Mouse (Mus musculus): ENCODE data around the gene Arrdc5. TPM values are rescaled to one million over a fixed set of nuclear protein-coding genes. Genes with fewer than 3 reads are reported as not detected.

Gene Arrdc5
- polyA plus RNA-seq, 1 experiment from 2014 or later = 0.21 TPM

GRCm38 (mm10) chr17:56332987-56333386, 32.9 kb upstream of the Arrdc5 start:
- H3K4me2 ChIP-seq (ENCODE audit: low read depth, low read length) = no peak overlapping the region
- peaks cover 48% of the 10 kb centered on the region for H3K4me1 ChIP-seq (ENCODE audit: control insufficient read depth, insufficient read depth, low read length)
- no peak overlapping the region for H3K9ac ChIP-seq (ENCODE audit: low read length)
- no peaks in the 10 kb centered on the region for H3K9me3 ChIP-seq (replicated peaks; ENCODE audit: control insufficient read depth, low read length)
- no peaks in the 10 kb centered on the region for H3K27me3 ChIP-seq (ENCODE audit: control insufficient read depth, insufficient read depth, low read length)
- H3K27ac ChIP-seq (ENCODE audit: low read length) = no peak overlapping the region
- ATAC-seq (replicated peaks; ENCODE audit: extremely low read depth, insufficient read depth, low FRiP score) = no peak
- H3K36me3 ChIP-seq (ENCODE audit: control insufficient read depth, insufficient read depth) = no peaks in the 10 kb centered on the region
- WGBS = 45% methylated on average over 8 of the region's 8 CpGs
- no peak overlapping the region for H3K4me3 ChIP-seq (ENCODE audit: low read length)

- Histone ChIP-seq H3K9me3 (replicated peaks; ENCODE audit: control insufficient read depth, low read length) (no peaks in the 10 kb centered on the region), H3K36me3 (ENCODE audit: control insufficient read depth, insufficient read depth) (no peaks in the 10 kb centered on the region), H3K4me2 (ENCODE audit: low read depth, low read length) (no peak overlapping the region), H3K9ac (ENCODE audit: low read length) (peak overlapping the region; percentile 35; the same call in 1 of the 2 replicates), H3K27ac (ENCODE audit: low read length) (no peak overlapping the region), H3K27me3 (ENCODE audit: control insufficient read depth, insufficient read depth, low read length) (no peaks in the 10 kb centered on the region), H3K4me3 (ENCODE audit: low read length) (no peak overlapping the region), H3K4me1 (ENCODE audit: control insufficient read depth, insufficient read depth, low read length) (peaks cover 47% of the 10 kb centered on the region)
- ATAC-seq (replicated peaks; ENCODE audit: extremely low read depth, insufficient read depth, low FRiP score) = no peak
Observed at GRCm38 (mm10) chr17:56331256-56331655, 31.2 kb upstream of the Arrdc5 start.

GRCm38 (mm10) chr17:56330345-56330744, 30.3 kb upstream of the Arrdc5 start:
- no peak overlapping the region for H3K9ac ChIP-seq (ENCODE audit: low read length)
- H3K4me1 ChIP-seq (ENCODE audit: control insufficient read depth, insufficient read depth, low read length) = peaks cover 47% of the 10 kb centered on the region
- no peak overlapping the region for H3K4me3 ChIP-seq (ENCODE audit: low read length)
- no peaks in the 10 kb centered on the region for H3K9me3 ChIP-seq (replicated peaks; ENCODE audit: control insufficient read depth, low read length)
- ATAC-seq (replicated peaks; ENCODE audit: extremely low read depth, insufficient read depth, low FRiP score) = no peak
- H3K4me2 ChIP-seq (ENCODE audit: low read depth, low read length) = no peak overlapping the region
- 73% methylated on average over 3 of the region's 3 CpGs for WGBS
- H3K27me3 ChIP-seq (ENCODE audit: control insufficient read depth, insufficient read depth, low read length) = no peaks in the 10 kb centered on the region
- H3K36me3 ChIP-seq (ENCODE audit: control insufficient read depth, insufficient read depth) = no peaks in the 10 kb centered on the region
- peak overlapping the region; percentile 7; the same call in 1 of the 2 replicates for H3K27ac ChIP-seq (ENCODE audit: low read length)

GRCm38 (mm10) chr17:56329267-56329666, 29.2 kb upstream of the Arrdc5 start:
- Histone ChIP-seq H3K4me2 (ENCODE audit: low read depth, low read length) (no peak overlapping the region), H3K9me3 (replicated peaks; ENCODE audit: control insufficient read depth, low read length) (no peaks in the 10 kb centered on the region), H3K4me3 (ENCODE audit: low read length) (no peak overlapping the region), H3K9ac (ENCODE audit: low read length) (no peak overlapping the region), H3K4me1 (ENCODE audit: control insufficient read depth, insufficient read depth, low read length) (peaks cover 49% of the 10 kb centered on the region), H3K36me3 (ENCODE audit: control insufficient read depth, insufficient read depth) (no peaks in the 10 kb centered on the region), H3K27ac (ENCODE audit: low read length) (no peak overlapping the region), H3K27me3 (ENCODE audit: control insufficient read depth, insufficient read depth, low read length) (no peaks in the 10 kb centered on the region)
- ATAC-seq (replicated peaks; ENCODE audit: extremely low read depth, insufficient read depth, low FRiP score) = no peak

GRCm38 (mm10) chr17:56326153-56327147, 26.4 kb upstream of the Arrdc5 start:
- WGBS = 2% methylated on average over 63 of the region's 67 CpGs
- Histone ChIP-seq H3K4me1 (ENCODE audit: control insufficient read depth, insufficient read depth, low read length) (peaks cover 44% of the 10 kb centered on the region), H3K4me2 (ENCODE audit: low read depth, low read length) (peak overlapping the region; percentile 96), H3K9ac (ENCODE audit: low read length) (peak overlapping the region; percentile 89), H3K27ac (ENCODE audit: low read length) (peak overlapping the region; percentile 93), H3K9me3 (replicated peaks; ENCODE audit: control insufficient read depth, low read length) (no peaks in the 10 kb centered on the region), H3K27me3 (ENCODE audit: control insufficient read depth, insufficient read depth, low read length) (no peaks in the 10 kb centered on the region), H3K36me3 (ENCODE audit: control insufficient read depth, insufficient read depth) (peaks cover 9% of the 10 kb centered on the region), H3K4me3 (ENCODE audit: low read length) (peak overlapping the region; percentile 79)
- peak; percentile 35 for ATAC-seq (replicated peaks; ENCODE audit: extremely low read depth, insufficient read depth, low FRiP score)

GRCm38 (mm10) chr17:56325450-56326152, 25.5 kb upstream of the Arrdc5 start, which contains the start of gene Kdm4b:
Gene Kdm4b (plus strand): TSS chr17:56326062.
- Histone ChIP-seq H3K27ac (ENCODE audit: low read length) (peak within 1 kb of the TSS; percentile 93), H3K4me2 (ENCODE audit: low read depth, low read length) (peak within 1 kb of the TSS; percentile 96), H3K36me3 (ENCODE audit: control insufficient read depth, insufficient read depth) (peaks cover 14% of the 10 kb centered on the region), H3K9ac (ENCODE audit: low read length) (peak within 1 kb of the TSS; percentile 89), H3K9me3 (replicated peaks; ENCODE audit: control insufficient read depth, low read length) (no peaks in the 10 kb centered on the region), H3K4me3 (ENCODE audit: low read length) (peak within 1 kb of the TSS; percentile 79), H3K27me3 (ENCODE audit: control insufficient read depth, insufficient read depth, low read length) (no peaks in the 10 kb centered on the region), H3K4me1 (ENCODE audit: control insufficient read depth, insufficient read depth, low read length) (peaks cover 36% of the 10 kb centered on the region)
- WGBS = under 1% methylated on average over 56 of the region's 57 CpGs
- ATAC-seq (replicated peaks; ENCODE audit: extremely low read depth, insufficient read depth, low FRiP score) = peak; percentile 97

- no peak overlapping the region for H3K27ac ChIP-seq (ENCODE audit: low read length)
- peaks cover 21% of the 10 kb centered on the region for H3K36me3 ChIP-seq (ENCODE audit: control insufficient read depth, insufficient read depth)
- H3K4me3 ChIP-seq (ENCODE audit: low read length) = no peak overlapping the region
- peaks cover 26% of the 10 kb centered on the region for H3K4me1 ChIP-seq (ENCODE audit: control insufficient read depth, insufficient read depth, low read length)
- H3K27me3 ChIP-seq (ENCODE audit: control insufficient read depth, insufficient read depth, low read length) = no peaks in the 10 kb centered on the region
- 72% methylated on average over 3 of the region's 3 CpGs for WGBS
- H3K9me3 ChIP-seq (replicated peaks; ENCODE audit: control insufficient read depth, low read length) = no peaks in the 10 kb centered on the region
- ATAC-seq (replicated peaks; ENCODE audit: extremely low read depth, insufficient read depth, low FRiP score) = no peak
- H3K4me2 ChIP-seq (ENCODE audit: low read depth, low read length) = no peak overlapping the region
- H3K9ac ChIP-seq (ENCODE audit: low read length) = no peak overlapping the region
Observed at GRCm38 (mm10) chr17:56324419-56324818, 24.3 kb upstream of the Arrdc5 start.

- Histone ChIP-seq H3K27me3 (ENCODE audit: control insufficient read depth, insufficient read depth, low read length) (no peaks in the 10 kb centered on the region), H3K9ac (ENCODE audit: low read length) (no peak overlapping the region), H3K27ac (ENCODE audit: low read length) (no peak overlapping the region), H3K36me3 (ENCODE audit: control insufficient read depth, insufficient read depth) (peaks cover 34% of the 10 kb centered on the region), H3K4me1 (ENCODE audit: control insufficient read depth, insufficient read depth, low read length) (peaks cover 20% of the 10 kb centered on the region), H3K9me3 (replicated peaks; ENCODE audit: control insufficient read depth, low read length) (no peaks in the 10 kb centered on the region), H3K4me3 (ENCODE audit: low read length) (no peak overlapping the region), H3K4me2 (ENCODE audit: low read depth, low read length) (no peak overlapping the region)
- WGBS = 85% methylated on average over 15 of the region's 15 CpGs
- ATAC-seq (replicated peaks; ENCODE audit: extremely low read depth, insufficient read depth, low FRiP score) = no peak
Observed at GRCm38 (mm10) chr17:56309191-56309945, 9.3 kb upstream of the Arrdc5 start.

Data from heart, embryonic 16.5 days (tissue).